Mouse (Mus musculus): ENCODE measurements around the gene Gm38431.

GRCm38 (mm10) chr9:21097793-21098192 is 6.0 kb upstream of the Gm38431 start:
- TF ChIP-seq CTCF (IDR thresholded peaks at IDR 0.05; ENCODE audit: borderline replicate concordance, control insufficient read depth, extremely low read depth, insufficient read depth, low read length, poor library complexity): no peak
- TF ChIP-seq POLR2A (IDR thresholded peaks at IDR 0.05; ENCODE audit: control insufficient read depth, extremely low read depth, insufficient read depth, low read length, poor library complexity): no peak

Measured in thymus, adult 2 months (tissue).